Mouse (Mus musculus): ENCODE measurements around the gene Ecd. TPM values are rescaled to one million over a fixed set of nuclear protein-coding genes. Genes with fewer than 3 reads are reported as not detected.
"Not testable (repeated sequence)": the region's sequence is repeated elsewhere in the genome, so short reads cannot be mapped to it uniquely, and the experiment has no call there.

The Ecd gene
- polyA plus RNA-seq, 1 experiment = 67.2 TPM

DNA sequence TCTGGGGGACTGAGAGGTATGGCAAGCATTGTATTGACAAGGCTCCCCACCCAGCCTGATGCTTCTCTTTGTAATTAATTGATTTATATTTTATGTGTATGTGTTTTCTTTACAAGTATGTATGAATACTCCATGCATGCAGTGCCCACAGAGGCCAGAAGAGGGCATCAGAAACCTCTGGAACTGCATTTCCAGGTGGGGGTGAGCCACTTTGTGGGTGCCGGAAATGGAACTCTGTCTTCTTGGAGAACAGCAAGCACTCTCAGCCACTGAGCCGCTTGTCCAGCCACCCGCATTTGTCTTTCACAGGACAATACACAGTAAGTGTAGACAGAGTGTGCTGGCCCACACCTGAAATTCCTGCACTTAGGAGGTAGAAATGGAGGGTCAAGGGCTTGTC is 28.5 kb downstream of the Ecd start:
- Histone ChIP-seq H3K9me3 (replicated peaks; ENCODE audit: control insufficient read depth, insufficient read depth, low read length, poor library complexity, severe bottlenecking) (no peaks in the 10 kb centered on the region), H3K4me3 (ENCODE audit: low read depth, low read length) (no peak overlapping the region), H3K27ac (ENCODE audit: insufficient read depth, low read length) (no peak overlapping the region), H3K9ac (ENCODE audit: low read depth, poor library complexity, severe bottlenecking) (no peak overlapping the region), H3K27me3 (ENCODE audit: control insufficient read depth, insufficient read depth, low read length, poor library complexity, severe bottlenecking) (no peaks in the 10 kb centered on the region), H3K4me1 (ENCODE audit: control insufficient read depth, insufficient read depth, low read length) (no peaks in the 10 kb centered on the region), H3K36me3 (ENCODE audit: control insufficient read depth, insufficient read depth, low read length, poor library complexity, severe bottlenecking) (peaks cover 4% of the 10 kb centered on the region; the same call in 1 of the 2 replicates)
- TF ChIP-seq EP300 (IDR thresholded peaks at IDR 0.05; ENCODE audit: insufficient read depth, low read depth, low read length) = no peak
- peak; percentile 50 for TF ChIP-seq CTCF (IDR thresholded peaks at IDR 0.05; ENCODE audit: low read depth, low read length)
- TF ChIP-seq POLR2A (IDR thresholded peaks at IDR 0.05; ENCODE audit: insufficient read depth, low read length) = no peak

- Histone ChIP-seq H3K27ac (ENCODE audit: insufficient read depth, low read length) (no peak overlapping the region), H3K9me3 (replicated peaks; ENCODE audit: control insufficient read depth, insufficient read depth, low read length, poor library complexity, severe bottlenecking) (no peaks in the 10 kb centered on the region), H3K27me3 (ENCODE audit: control insufficient read depth, insufficient read depth, low read length, poor library complexity, severe bottlenecking) (no peaks in the 10 kb centered on the region), H3K36me3 (ENCODE audit: control insufficient read depth, insufficient read depth, low read length, poor library complexity, severe bottlenecking) (no peaks in the 10 kb centered on the region), H3K4me3 (ENCODE audit: low read depth, low read length) (no peak overlapping the region), H3K9ac (ENCODE audit: low read depth, poor library complexity, severe bottlenecking) (no peak overlapping the region), H3K4me1 (ENCODE audit: control insufficient read depth, insufficient read depth, low read length) (no peaks in the 10 kb centered on the region)
- no peak for TF ChIP-seq CTCF (IDR thresholded peaks at IDR 0.05; ENCODE audit: low read depth, low read length)
- no peak for TF ChIP-seq EP300 (IDR thresholded peaks at IDR 0.05; ENCODE audit: insufficient read depth, low read depth, low read length)
- TF ChIP-seq POLR2A (IDR thresholded peaks at IDR 0.05; ENCODE audit: insufficient read depth, low read length) = no peak
Measured at GRCm38 (mm10) chr14:20315137-20315536, 32.8 kb downstream of the Ecd start.

DNA sequence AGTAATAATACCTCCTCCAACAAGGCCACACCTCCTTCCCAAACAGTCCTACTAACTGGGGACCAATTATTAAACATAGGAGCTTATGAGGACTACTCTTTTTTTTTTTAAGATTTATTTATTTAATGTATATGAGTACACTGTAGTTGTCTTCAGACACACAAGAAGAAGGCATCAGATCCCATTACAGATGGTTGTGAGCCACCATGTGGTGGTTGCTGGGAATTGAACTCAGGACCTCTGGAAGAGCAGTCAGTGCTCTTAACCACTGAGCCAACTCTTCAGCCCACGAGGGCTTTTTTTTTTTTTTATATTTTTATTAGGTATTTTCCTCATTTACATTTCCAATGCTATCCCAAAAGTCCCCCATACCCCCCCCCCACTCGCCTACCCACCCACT is 42.8 kb downstream of the Ecd start:
- not testable (repeated sequence) for H3K36me3 ChIP-seq (ENCODE audit: control insufficient read depth, insufficient read depth, low read length, poor library complexity, severe bottlenecking); H3K4me3 ChIP-seq (ENCODE audit: low read depth, low read length); H3K9me3 ChIP-seq (replicated peaks; ENCODE audit: control insufficient read depth, insufficient read depth, low read length, poor library complexity, severe bottlenecking); H3K27me3 ChIP-seq (ENCODE audit: control insufficient read depth, insufficient read depth, low read length, poor library complexity, severe bottlenecking); H3K4me1 ChIP-seq (ENCODE audit: control insufficient read depth, insufficient read depth, low read length); H3K9ac ChIP-seq (ENCODE audit: low read depth, poor library complexity, severe bottlenecking); H3K27ac ChIP-seq (ENCODE audit: insufficient read depth, low read length)

DNA sequence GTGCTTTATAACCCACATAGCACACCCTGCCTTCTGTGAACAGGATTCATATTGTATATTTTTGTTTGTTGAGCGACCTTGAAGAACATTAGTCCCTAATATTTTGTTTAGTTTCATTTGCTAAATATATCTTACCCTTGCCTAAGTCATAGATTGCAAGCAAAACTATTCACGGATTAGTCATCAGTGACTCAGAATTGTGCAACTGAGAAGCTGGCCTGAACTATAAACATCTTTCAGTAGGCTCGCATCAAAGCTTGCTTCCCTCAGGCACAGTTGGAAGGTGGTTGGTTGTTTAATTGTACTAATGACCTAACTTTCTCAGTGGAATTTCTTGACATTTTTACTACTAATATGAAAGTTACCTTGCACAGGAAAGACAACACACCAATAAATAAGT is 49.8 kb downstream of the Ecd start:
- no peak for TF ChIP-seq CTCF (IDR thresholded peaks at IDR 0.05; ENCODE audit: low read depth, low read length)
- TF ChIP-seq POLR2A (IDR thresholded peaks at IDR 0.05; ENCODE audit: insufficient read depth, low read length) = no peak
- no peak for TF ChIP-seq EP300 (IDR thresholded peaks at IDR 0.05; ENCODE audit: insufficient read depth, low read depth, low read length)
- H3K4me3 ChIP-seq (ENCODE audit: low read depth, low read length) = no peak overlapping the region
- no peaks in the 10 kb centered on the region for H3K9me3 ChIP-seq (replicated peaks; ENCODE audit: control insufficient read depth, insufficient read depth, low read length, poor library complexity, severe bottlenecking)
- no peak overlapping the region for H3K9ac ChIP-seq (ENCODE audit: low read depth, poor library complexity, severe bottlenecking)
- H3K27ac ChIP-seq (ENCODE audit: insufficient read depth, low read length) = no peak overlapping the region
- no peaks in the 10 kb centered on the region for H3K4me1 ChIP-seq (ENCODE audit: control insufficient read depth, insufficient read depth, low read length)
- H3K27me3 ChIP-seq (ENCODE audit: control insufficient read depth, insufficient read depth, low read length, poor library complexity, severe bottlenecking) = no peaks in the 10 kb centered on the region
- H3K36me3 ChIP-seq (ENCODE audit: control insufficient read depth, insufficient read depth, low read length, poor library complexity, severe bottlenecking) = no peaks in the 10 kb centered on the region

DNA sequence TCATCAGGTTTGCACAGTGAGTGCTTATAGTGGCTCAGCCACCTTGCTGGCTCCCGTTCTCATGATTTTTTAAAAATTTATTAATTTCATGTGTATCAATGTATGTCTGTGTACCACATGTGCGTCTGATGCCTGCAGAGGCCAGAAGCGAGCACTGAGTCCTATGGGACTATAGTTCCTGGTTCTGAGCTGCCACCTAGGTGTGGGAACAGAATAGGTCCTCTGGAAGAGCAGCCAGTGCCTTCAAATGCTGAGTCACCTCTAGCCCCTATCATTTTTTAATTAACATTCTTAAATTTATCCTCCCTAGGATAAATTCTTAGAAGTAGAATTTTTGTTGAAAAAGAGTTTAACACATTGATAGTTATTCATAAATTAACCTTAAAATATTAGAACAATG is 50.3 kb downstream of the Ecd start:
- H3K27ac ChIP-seq (ENCODE audit: insufficient read depth, low read length) = no peak overlapping the region
- no peaks in the 10 kb centered on the region for H3K4me1 ChIP-seq (ENCODE audit: control insufficient read depth, insufficient read depth, low read length)
- no peaks in the 10 kb centered on the region for H3K36me3 ChIP-seq (ENCODE audit: control insufficient read depth, insufficient read depth, low read length, poor library complexity, severe bottlenecking)
- H3K27me3 ChIP-seq (ENCODE audit: control insufficient read depth, insufficient read depth, low read length, poor library complexity, severe bottlenecking) = no peaks in the 10 kb centered on the region
- H3K9ac ChIP-seq (ENCODE audit: low read depth, poor library complexity, severe bottlenecking) = no peak overlapping the region
- H3K4me3 ChIP-seq (ENCODE audit: low read depth, low read length) = no peak overlapping the region
- H3K9me3 ChIP-seq (replicated peaks; ENCODE audit: control insufficient read depth, insufficient read depth, low read length, poor library complexity, severe bottlenecking) = no peaks in the 10 kb centered on the region
- TF ChIP-seq POLR2A (IDR thresholded peaks at IDR 0.05; ENCODE audit: insufficient read depth, low read length) (no peak), CTCF (IDR thresholded peaks at IDR 0.05; ENCODE audit: low read depth, low read length) (no peak), EP300 (IDR thresholded peaks at IDR 0.05; ENCODE audit: insufficient read depth, low read depth, low read length) (no peak)

DNA sequence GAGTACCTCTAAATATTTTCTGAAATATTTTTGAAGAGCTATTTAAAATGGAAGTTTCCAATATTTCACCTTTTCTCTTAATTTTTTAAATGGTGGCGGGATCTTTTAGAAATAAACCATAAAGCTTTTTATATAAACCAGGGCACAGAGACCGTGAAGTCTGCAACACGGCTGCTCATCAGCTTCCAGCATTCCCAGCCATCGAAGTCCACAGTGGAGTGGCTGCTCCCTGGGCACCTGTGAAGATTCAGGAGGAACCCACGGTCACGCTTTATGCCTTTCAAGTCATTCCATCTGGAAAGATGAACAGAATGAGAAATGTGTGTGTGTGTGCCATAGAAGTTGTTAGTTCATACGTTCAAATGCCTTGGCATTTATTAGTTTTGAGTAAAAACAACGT is 53.0 kb downstream of the Ecd start:
- Histone ChIP-seq H3K36me3 (ENCODE audit: control insufficient read depth, insufficient read depth, low read length, poor library complexity, severe bottlenecking) (no peaks in the 10 kb centered on the region), H3K9me3 (replicated peaks; ENCODE audit: control insufficient read depth, insufficient read depth, low read length, poor library complexity, severe bottlenecking) (no peaks in the 10 kb centered on the region), H3K27ac (ENCODE audit: insufficient read depth, low read length) (no peak overlapping the region), H3K9ac (ENCODE audit: low read depth, poor library complexity, severe bottlenecking) (peak overlapping the region; percentile 74), H3K27me3 (ENCODE audit: control insufficient read depth, insufficient read depth, low read length, poor library complexity, severe bottlenecking) (no peaks in the 10 kb centered on the region), H3K4me3 (ENCODE audit: low read depth, low read length) (peak overlapping the region; percentile 71), H3K4me1 (ENCODE audit: control insufficient read depth, insufficient read depth, low read length) (no peaks in the 10 kb centered on the region)
- TF ChIP-seq CTCF (IDR thresholded peaks at IDR 0.05; ENCODE audit: low read depth, low read length) (no peak), POLR2A (IDR thresholded peaks at IDR 0.05; ENCODE audit: insufficient read depth, low read length) (no peak), EP300 (IDR thresholded peaks at IDR 0.05; ENCODE audit: insufficient read depth, low read depth, low read length) (no peak)

Measured in ES-Bruce4 (cell line).